Mouse (Mus musculus): ENCODE measurements around the gene Anapc15-ps.

Anapc15-ps gene

GRCm38 (mm10) chr10:95673351-95673750 is at the start of gene Anapc15-ps:
Anapc15-ps (minus strand) TSS chr10:95673451.
- DNase-seq = no peak

DNA sequence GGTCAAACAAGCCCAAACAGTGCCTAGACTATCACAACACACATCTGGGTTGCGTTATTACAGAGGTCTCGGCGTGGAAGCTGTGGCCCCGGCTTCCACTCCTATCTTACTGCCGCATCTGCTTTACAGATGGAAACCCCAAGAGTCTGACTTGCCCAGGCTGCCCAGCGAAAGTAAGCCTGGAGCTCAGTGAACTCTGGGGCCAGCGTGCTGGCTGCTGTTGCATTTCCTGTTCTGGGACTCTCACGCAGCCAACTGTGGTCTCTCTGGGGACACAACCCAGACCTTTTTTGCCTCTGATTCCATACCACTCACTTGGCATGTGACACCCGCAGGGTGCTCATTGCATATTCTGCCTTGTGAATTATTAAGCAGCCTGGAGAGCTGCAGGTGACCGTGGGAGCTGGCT is 49.0 kb upstream of the Anapc15-ps start:
- peak; percentile 25 to 53 for DNase-seq

DNA sequence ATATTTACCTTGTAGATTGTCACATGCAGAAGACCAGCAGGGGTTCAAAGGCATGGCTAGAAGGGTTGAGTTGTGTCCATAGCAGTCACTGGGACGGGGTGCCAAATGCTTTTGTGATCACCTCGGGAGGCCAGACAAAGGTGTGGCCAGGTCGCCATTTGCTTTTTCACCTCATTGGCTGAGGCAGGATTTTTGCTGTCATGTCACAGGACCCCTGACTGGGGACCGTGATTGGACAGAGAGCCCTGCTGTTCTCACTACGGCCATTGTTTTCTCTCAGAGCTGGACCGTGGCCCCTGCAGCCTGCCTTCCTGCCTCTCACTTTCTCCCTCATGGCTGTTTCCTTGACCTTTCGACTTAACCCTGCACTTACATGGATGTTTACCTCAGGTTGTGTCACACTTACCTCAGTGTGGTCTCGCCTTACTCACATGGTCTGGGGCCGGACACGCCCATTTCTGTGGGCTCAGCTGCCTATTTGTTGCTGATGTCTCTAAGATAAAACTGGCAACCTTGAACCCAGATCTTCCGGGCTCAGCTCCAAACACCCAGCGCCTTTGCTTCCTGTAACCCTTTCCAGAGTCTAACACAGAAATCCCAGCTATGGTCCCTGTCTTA is 47.0 kb upstream of the Anapc15-ps start:
- no peak for DNase-seq

DNA sequence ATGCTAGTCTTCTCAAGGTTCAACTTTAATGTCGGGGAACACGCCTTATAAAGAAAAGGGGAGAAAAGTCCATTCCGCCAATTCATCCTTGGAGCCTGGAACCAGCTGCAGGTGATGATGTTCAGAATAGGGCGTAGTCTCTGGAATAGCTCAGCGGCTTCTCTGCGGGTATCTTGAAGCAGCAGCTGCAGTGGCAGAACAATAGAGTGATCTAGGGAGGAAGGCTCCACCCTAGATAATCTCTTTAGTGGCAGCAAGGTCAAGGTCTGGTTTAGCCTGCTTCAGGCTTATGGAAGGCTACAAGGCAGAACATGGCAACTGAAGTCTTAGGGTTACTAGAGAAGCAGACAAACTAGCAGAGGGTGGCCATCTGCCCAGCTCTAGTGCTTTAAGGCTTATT is 46.2 kb upstream of the Anapc15-ps start:
- no peak for DNase-seq

- DNase-seq = no peak
These were observed 45.5 kb upstream of the Anapc15-ps start for GRCm38 (mm10) chr10:95718760-95719159.

GRCm38 (mm10) chr10:95717106-95717680 is 43.9 kb upstream of the Anapc15-ps start:
- no peak for DNase-seq

DNA sequence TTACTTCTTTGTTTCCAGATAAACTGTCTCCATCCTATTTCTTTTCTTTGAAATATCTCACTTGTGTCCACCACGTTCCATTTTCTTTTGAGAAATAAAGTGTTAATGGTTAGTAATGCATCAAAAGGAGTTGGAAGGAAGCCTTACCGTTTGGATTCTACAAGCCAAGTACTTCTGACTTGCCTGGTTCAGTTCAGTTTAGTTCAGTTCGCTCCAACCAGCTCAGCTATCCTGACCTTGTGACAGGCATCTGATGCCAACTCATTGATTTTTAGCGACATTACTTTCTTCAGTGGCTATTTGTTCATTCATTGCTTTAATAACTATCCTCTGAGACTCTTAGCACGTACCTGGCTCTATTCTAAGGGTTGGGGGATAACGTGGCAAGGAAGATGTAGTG is 42.4 kb upstream of the Anapc15-ps start:
- no peak for DNase-seq

GRCm38 (mm10) chr10:95712221-95712620 is 39.0 kb upstream of the Anapc15-ps start:
- no peak for DNase-seq

GRCm38 (mm10) chr10:95709903-95710660 is 36.8 kb upstream of the Anapc15-ps start:
- DNase-seq = no peak

GRCm38 (mm10) chr10:95709143-95709880 is 36.1 kb upstream of the Anapc15-ps start:
- DNase-seq = no peak

DNA sequence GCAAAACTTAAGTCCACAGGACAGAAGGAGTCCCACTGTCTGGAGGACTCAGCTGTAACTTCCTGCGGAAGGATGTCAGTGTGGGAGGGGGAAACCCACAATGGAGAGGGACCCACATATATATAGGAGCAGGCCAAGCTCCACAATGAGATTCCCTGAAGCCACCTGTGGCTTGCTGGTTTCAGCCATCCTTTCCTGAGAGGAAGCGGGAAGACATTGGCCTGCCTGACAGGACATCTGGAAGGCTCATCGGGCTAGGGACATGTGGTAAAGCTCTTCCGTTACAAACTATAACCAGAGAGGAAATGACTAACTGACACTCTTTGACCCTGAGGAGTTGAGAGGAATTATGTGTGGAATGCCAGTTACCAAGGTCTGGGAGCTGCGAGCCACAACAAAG is 34.8 kb upstream of the Anapc15-ps start:
- peak; percentile 25 to 47 for DNase-seq

DNA sequence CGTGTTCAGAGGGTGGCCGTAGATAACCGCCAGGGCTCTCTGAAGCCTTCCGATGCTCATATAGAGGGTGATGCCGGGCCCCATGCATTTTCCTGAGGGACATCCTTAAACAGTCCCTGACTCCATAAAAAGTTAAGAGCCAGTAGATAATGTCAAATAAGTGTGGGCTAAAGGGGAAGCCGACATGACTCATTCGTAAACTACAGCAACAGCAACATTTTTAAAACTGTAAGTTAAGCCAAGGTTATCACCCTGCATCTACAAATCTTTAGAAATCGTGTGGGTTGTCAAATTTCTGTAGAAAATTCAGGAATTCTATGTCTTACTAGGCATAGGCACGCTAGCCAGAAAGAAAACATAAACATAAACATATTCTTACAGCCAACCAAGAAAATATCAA is 33.6 kb upstream of the Anapc15-ps start:
- no peak for DNase-seq

DNA sequence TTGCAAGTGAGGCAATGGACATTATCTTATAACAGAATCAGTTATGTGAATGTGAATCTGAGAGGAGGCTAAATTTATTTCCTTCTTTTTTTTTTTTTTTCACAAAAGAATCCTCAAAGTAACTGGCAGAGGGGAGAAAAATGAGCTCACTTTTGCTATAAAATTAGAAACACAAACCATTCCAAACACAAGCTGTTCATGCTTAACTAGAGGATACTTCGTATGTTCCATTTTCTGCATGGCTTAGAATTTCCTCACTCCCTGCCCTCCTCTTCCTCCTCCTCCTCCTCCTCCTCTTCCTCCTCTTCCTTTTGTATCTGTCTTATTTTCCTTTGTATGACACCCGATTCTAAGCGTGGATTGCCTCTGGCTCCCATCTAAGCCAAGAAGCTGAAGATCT is 32.5 kb upstream of the Anapc15-ps start:
- DNase-seq = no peak

DNA sequence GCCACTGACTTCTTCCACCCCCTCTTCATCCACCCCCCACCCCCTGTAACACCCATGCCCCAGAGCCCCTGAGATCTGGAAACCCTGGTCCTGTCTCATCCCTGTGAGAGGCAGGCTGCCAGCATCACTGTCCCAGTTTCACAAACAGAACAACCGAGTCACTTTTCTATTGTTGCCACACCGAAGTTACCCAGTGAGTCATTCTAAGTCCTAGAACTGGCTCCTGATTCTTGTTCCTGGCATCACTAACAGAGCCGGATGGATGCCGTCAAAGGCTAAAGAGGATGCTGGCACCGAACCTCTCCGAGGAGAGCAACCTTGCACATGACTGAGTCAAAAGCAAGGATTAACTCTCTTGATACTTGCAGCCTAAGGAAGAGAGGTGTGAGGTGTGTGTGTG is 31.6 kb upstream of the Anapc15-ps start:
- DNase-seq = no peak

DNA sequence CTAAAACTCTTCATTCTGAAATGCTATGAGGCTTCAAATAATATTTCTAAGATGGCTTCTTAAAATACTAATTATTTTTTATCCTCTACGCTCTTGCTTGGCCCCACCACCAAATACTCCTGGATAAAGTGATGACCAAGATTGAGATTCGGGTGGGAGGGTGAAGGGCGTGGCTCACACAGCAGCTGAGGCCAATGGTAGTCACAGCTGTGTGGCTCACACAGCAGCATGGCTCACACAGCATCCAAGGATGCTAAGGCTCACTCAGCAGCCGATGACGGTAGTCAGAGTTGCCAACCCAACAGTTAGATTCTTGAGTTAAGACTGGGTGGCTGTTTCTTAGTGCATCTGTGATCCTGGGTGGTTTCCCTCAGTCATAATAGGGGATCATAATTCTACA is 30.5 kb upstream of the Anapc15-ps start:
- DNase-seq = no peak

DNA sequence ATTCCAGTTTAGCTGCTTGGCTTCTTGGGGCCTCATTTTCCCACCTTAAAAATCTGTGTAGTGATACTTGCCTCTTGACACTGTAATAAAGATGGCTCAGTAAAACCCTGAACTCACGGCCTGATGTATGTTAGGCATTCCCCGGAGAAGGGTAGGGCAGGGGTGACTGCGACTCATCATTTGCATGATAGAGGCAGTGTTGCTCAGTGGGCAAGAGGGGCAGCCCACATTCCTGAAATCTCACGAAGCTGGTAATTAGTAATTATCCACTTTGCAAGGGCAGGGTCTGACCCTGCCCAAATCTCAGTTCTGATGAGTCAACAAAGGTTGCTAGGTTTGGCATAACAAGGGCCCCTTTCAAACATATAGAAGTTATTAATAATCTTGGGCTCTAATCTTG is 27.2 kb upstream of the Anapc15-ps start:
- DNase-seq = no peak

- DNase-seq = no peak
These were observed 25.9 kb upstream of the Anapc15-ps start for GRCm38 (mm10) chr10:95698920-95699714.

- DNase-seq = no peak
These were observed 23.0 kb upstream of the Anapc15-ps start for GRCm38 (mm10) chr10:95696253-95696641.

- no peak for DNase-seq
These were observed 22.5 kb upstream of the Anapc15-ps start for GRCm38 (mm10) chr10:95695603-95696252.

DNA sequence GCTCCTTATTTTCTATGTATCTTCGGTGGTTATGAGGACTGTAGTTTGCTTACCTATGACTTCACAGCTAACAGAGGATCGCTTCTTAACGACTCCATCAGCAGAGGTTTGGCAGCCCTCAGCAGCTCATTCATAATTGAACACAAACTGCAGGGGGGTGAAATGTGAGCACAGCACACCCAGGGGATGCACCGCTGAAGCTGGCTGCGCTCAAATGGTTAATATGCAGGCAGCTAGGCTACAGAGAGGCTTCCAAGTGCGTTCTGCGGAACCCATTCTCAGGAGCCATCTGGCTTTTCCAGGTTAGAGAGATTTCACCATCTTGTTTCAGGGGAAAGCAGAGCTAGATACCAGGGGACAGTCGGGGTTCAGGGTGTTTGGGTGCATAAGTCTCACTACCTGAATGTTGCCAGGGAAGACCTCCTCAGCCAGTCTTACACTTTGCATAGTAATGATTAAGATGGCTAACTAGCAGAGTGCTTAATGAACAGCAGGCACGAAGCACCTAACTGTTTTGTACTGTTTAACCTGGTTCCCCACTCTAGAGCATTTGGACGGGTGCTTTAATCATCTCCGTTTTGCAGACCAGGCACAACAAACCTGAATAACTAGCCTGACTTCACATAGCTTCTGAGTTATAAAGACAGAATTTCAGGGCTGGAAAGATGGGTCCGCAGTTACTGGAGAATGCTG is 21.5 kb upstream of the Anapc15-ps start:
- peak in 1 of 2 experiments; percentile 42 for DNase-seq

DNA sequence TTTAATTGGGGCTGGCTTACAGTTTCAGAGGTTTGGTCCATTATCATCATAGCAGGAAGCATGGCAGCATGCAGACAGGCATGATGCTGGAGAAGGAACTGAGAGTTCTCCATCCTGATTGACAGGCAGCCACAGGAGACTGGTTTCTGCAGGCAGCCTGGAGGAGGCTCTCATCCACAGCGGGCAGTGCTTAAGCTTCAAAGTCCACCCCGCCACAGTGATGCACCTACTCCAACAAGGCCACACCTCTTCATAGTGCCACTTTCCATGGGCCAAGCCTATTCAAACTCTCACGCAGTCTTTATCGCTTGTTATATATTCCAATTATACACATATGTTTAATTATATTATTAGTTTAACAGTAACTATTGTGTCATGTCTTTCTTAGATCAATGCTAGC is 18.1 kb upstream of the Anapc15-ps start:
- DNase-seq = no peak
